ENCODE assay signal across 27 mouse cellular contexts in the genomic region with DNA sequence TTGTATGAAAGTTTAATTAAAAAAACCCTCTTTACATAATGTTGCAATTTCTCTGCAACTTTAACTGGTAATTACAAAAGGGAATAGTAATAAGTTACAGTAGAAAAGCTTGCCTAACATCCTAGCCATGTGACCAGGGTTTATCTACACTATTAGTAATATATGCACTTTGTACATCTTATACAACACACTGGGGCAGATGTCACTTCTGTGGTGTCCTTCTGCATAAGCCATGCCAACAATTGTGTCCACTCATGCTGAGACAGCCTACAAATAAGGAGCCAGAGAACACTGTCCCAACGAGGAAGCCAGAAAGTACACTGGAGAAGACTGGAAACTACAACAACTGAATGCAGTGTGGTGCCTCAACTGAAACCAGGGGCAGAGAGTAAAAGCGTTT. TPM values are rescaled to one million over a fixed set of nuclear protein-coding genes. Genes with fewer than 3 reads are reported as not detected.
DNase-seq lines count a peak whose midpoint lies in the region; ATAC-seq and TF ChIP-seq lines count a peak whose summit lies in the region.
"Had no signal": no experiment of that assay in that cellular context is flagged by ENCODE, and none has a peak within 500 bp of the region (broad histone marks: within the 10 kb centered on the region; RNA-seq: fewer than 3 reads in every experiment).

No protein-coding gene starts in this region.

- H3K27me3 ChIP-seq in liver, postnatal 0 days (ENCODE audit: insufficient read depth, low read length) = no peaks in the 10 kb centered on the region
- no peaks in the 10 kb centered on the region for H3K27me3 ChIP-seq in liver, embryonic 11.5 days (replicated peaks; ENCODE audit: control insufficient read depth, insufficient read depth, low read length)
- no peaks in the 10 kb centered on the region for H3K27me3 ChIP-seq in intestine, postnatal 0 days (replicated peaks; ENCODE audit: control insufficient read depth, insufficient read depth, low read length)
- no peaks in the 10 kb centered on the region for H3K27me3 ChIP-seq in neural tube, embryonic 15.5 days (replicated peaks)
- H3K27me3 ChIP-seq: embryonic facial prominence, embryonic 12.5 days; heart, embryonic 12.5 days; hindbrain, embryonic 13.5 days; limb, embryonic 13.5 days; liver, embryonic 15.5 days; midbrain, embryonic 12.5 days had no signal

- no peak for TF ChIP-seq EP300 in liver, postnatal 0 days (IDR thresholded peaks at IDR 0.05; ENCODE audit: low read depth)

- no peak for TF ChIP-seq POLR2A in bone marrow macrophage, adult 2 months (IDR thresholded peaks at IDR 0.05; ENCODE audit: borderline replicate concordance, low read depth, low read length)

- no peak overlapping the region for H3K9ac ChIP-seq in liver, postnatal 0 days (replicated peaks)
- no peak overlapping the region for H3K9ac ChIP-seq in liver, embryonic 11.5 days (ENCODE audit: low read depth, low read length)
- H3K9ac ChIP-seq in intestine, postnatal 0 days (ENCODE audit: low read depth, low read length) = no peak overlapping the region
- no peak overlapping the region for H3K9ac ChIP-seq in neural tube, embryonic 15.5 days (replicated peaks)
- H3K9ac ChIP-seq: embryonic facial prominence, embryonic 12.5 days; heart, embryonic 12.5 days; hindbrain, embryonic 13.5 days; limb, embryonic 13.5 days; liver, embryonic 15.5 days; midbrain, embryonic 12.5 days had no signal

- no peak for DNase-seq in liver, postnatal 0 days
- DNase-seq in liver, embryonic 11.5 days (ENCODE audit: low spot score) = no peak
- peak; percentile 58 for DNase-seq in 416B (ENCODE audit: low read depth)
- DNase-seq in adrenal gland, postnatal 4 days (ENCODE audit: low spot score in 2 of 2) = no peak
- no peak for DNase-seq in ovary, adult 18-20 months (ENCODE audit: low spot score)
- DNase-seq: cerebellum, adult 9-10 months; embryo, embryonic 11 days; gastrocnemius, postnatal 25 days; heart, adult 2 months; heart, postnatal 4 days; right cerebral cortex, postnatal 4 days; thymus, adult 2 months; thymus, postnatal 36 days had no signal

- 68% methylated on average over 2 of the region's 2 CpGs for WGBS in liver, postnatal 0 days (ENCODE audit: insufficient replicate concordance)
- WGBS in liver, embryonic 11.5 days = 77% methylated on average over 2 of the region's 2 CpGs
- 64% methylated on average over 2 of the region's 2 CpGs for WGBS in intestine, postnatal 0 days
- 80% methylated on average over 2 of the region's 2 CpGs for WGBS in neural tube, embryonic 15.5 days

- 0 out of 2 replicates have a peak, but pooled peaks have one; percentile 19 for ATAC-seq in liver, postnatal 0 days
- ATAC-seq in liver, embryonic 11.5 days (replicated peaks; ENCODE audit: low FRiP score) = no peak
- ATAC-seq in intestine, postnatal 0 days = peak; percentile 92
- no peak for ATAC-seq in neural tube, embryonic 15.5 days (ENCODE audit: low FRiP score)
- ATAC-seq: CD4-positive, CD25-positive, alpha-beta regulatory T cell, adult 4 months; forebrain, embryonic 14.5 days had no signal

- no peaks in the 10 kb centered on the region for H3K4me1 ChIP-seq in liver, postnatal 0 days (ENCODE audit: insufficient read depth)
- no peaks in the 10 kb centered on the region for H3K4me1 ChIP-seq in liver, embryonic 11.5 days (replicated peaks; ENCODE audit: control insufficient read depth, insufficient read depth, low read length)
- H3K4me1 ChIP-seq in bone marrow macrophage, adult 2 months (ENCODE audit: control insufficient read depth, insufficient read depth, low read length) = peaks cover 11% of the 10 kb centered on the region
- H3K4me1 ChIP-seq in intestine, postnatal 0 days (replicated peaks; ENCODE audit: control insufficient read depth, insufficient read depth, low read length) = no peaks in the 10 kb centered on the region; the same call in 1 of the 2 replicates
- H3K4me1 ChIP-seq in neural tube, embryonic 15.5 days = no peaks in the 10 kb centered on the region
- H3K4me1 ChIP-seq: embryonic facial prominence, embryonic 12.5 days; hindbrain, embryonic 13.5 days; limb, embryonic 13.5 days; midbrain, embryonic 12.5 days had no signal

- peaks cover 22% of the 10 kb centered on the region for H3K36me3 ChIP-seq in liver, postnatal 0 days (replicated peaks; ENCODE audit: insufficient read depth, low read length)
- peaks cover 7% of the 10 kb centered on the region for H3K36me3 ChIP-seq in liver, embryonic 11.5 days (ENCODE audit: control insufficient read depth, insufficient read depth, low read length)
- peaks cover 31% of the 10 kb centered on the region for H3K36me3 ChIP-seq in intestine, postnatal 0 days (ENCODE audit: control insufficient read depth, insufficient read depth)
- H3K36me3 ChIP-seq in neural tube, embryonic 15.5 days = peaks cover 13% of the 10 kb centered on the region

- no peaks in the 10 kb centered on the region for H3K9me3 ChIP-seq in liver, postnatal 0 days (ENCODE audit: low read length)
- no peaks in the 10 kb centered on the region for H3K9me3 ChIP-seq in liver, embryonic 11.5 days (ENCODE audit: control insufficient read depth, low read length)
- H3K9me3 ChIP-seq in intestine, postnatal 0 days (ENCODE audit: control insufficient read depth) = no peaks in the 10 kb centered on the region
- no peaks in the 10 kb centered on the region for H3K9me3 ChIP-seq in neural tube, embryonic 15.5 days (replicated peaks)
- H3K9me3 ChIP-seq: embryonic facial prominence, embryonic 12.5 days; heart, embryonic 12.5 days; hindbrain, embryonic 13.5 days; limb, embryonic 13.5 days; liver, embryonic 15.5 days; midbrain, embryonic 12.5 days had no signal

- no peak overlapping the region for H3K27ac ChIP-seq in liver, postnatal 0 days (ENCODE audit: low read depth)
- no peak overlapping the region for H3K27ac ChIP-seq in liver, embryonic 11.5 days (ENCODE audit: low read depth, low read length)
- H3K27ac ChIP-seq in bone marrow macrophage, adult 2 months (ENCODE audit: insufficient read depth, low read depth, low read length) = peak overlapping the region; percentile 4; the same call in 1 of the 2 replicates
- H3K27ac ChIP-seq in intestine, postnatal 0 days (ENCODE audit: low read depth, low read length) = peak overlapping the region; percentile 54
- no peak overlapping the region for H3K27ac ChIP-seq in neural tube, embryonic 15.5 days (replicated peaks)
- H3K27ac ChIP-seq: embryonic facial prominence, embryonic 12.5 days; heart, adult 2 months; hindbrain, embryonic 13.5 days; kidney, postnatal 0 days; limb, embryonic 13.5 days; liver, embryonic 15.5 days; midbrain, embryonic 12.5 days had no signal

- no peak overlapping the region for H3K4me2 ChIP-seq in liver, postnatal 0 days (ENCODE audit: low read depth, low read length)
- H3K4me2 ChIP-seq in liver, embryonic 11.5 days = no peak overlapping the region
- H3K4me2 ChIP-seq in intestine, postnatal 0 days (replicated peaks; ENCODE audit: low read depth) = no peak overlapping the region
- no peak overlapping the region for H3K4me2 ChIP-seq in neural tube, embryonic 15.5 days
- H3K4me2 ChIP-seq: embryonic facial prominence, embryonic 12.5 days; heart, embryonic 12.5 days; hindbrain, embryonic 13.5 days; limb, embryonic 13.5 days; liver, embryonic 15.5 days; midbrain, embryonic 12.5 days had no signal

- H3K4me3 ChIP-seq in liver, postnatal 0 days (ENCODE audit: low read depth, low read length) = no peak overlapping the region
- no peak overlapping the region for H3K4me3 ChIP-seq in liver, embryonic 11.5 days (ENCODE audit: low read depth, low read length)
- H3K4me3 ChIP-seq in bone marrow macrophage, adult 2 months (ENCODE audit: insufficient read depth, low read length) = no peak overlapping the region
- no peak overlapping the region for H3K4me3 ChIP-seq in intestine, postnatal 0 days (ENCODE audit: low read depth, low read length)
- no peak overlapping the region for H3K4me3 ChIP-seq in neural tube, embryonic 15.5 days (replicated peaks)
- H3K4me3 ChIP-seq: embryonic facial prominence, embryonic 12.5 days; heart, adult 2 months; heart, embryonic 12.5 days; hindbrain, embryonic 13.5 days; limb, embryonic 13.5 days; liver, embryonic 15.5 days; midbrain, embryonic 12.5 days had no signal

- no peak for TF ChIP-seq CTCF in liver, postnatal 0 days (IDR thresholded peaks at IDR 0.05; ENCODE audit: low read depth)
- no peak for TF ChIP-seq CTCF in bone marrow macrophage, adult 2 months (IDR thresholded peaks at IDR 0.05; ENCODE audit: low read depth, low read length)
- no peak for TF ChIP-seq CTCF in intestine, postnatal 0 days (IDR thresholded peaks at IDR 0.05; ENCODE audit: low read depth)

RNA-seq across cellular contexts. Expression of a gene that starts 40.1 kb away (rescaled TPM):
- polyA plus RNA-seq in liver, postnatal 0 days (2015; fragmentation: Nextera tagmentation; extraction: Ambion mirVana) = 39.5 and 42.3 TPM in 2 replicates
- polyA plus RNA-seq in liver, embryonic 11.5 days (2014; fragmentation: Nextera tagmentation; extraction: Ambion mirVana) = 56.9 and 63.2 TPM in 2 replicates
- 134 and 139 TPM in 2 replicates for polyA plus RNA-seq in bone marrow macrophage, adult 2 months (2012; ENCODE audit: insufficient read depth, insufficient read length, missing spikeins)
- 186 and 199 TPM in 2 replicates for polyA plus RNA-seq in intestine, postnatal 0 days (2015; fragmentation: Nextera tagmentation; extraction: Ambion mirVana)
- 100 to 1,000 TPM; 183 to 197 TPM for total RNA-seq in adrenal gland, postnatal 4 days (2021)
- polyA plus RNA-seq in neural tube, embryonic 15.5 days (2015; fragmentation: Nextera tagmentation; extraction: Ambion mirVana) = 64.6 and 74.8 TPM in 2 replicates

RNA-seq across cellular contexts. Expression of a gene that starts 48.5 kb away (rescaled TPM):
- polyA plus RNA-seq in liver, postnatal 0 days (2015; fragmentation: Nextera tagmentation; extraction: Ambion mirVana) = 0.08 and 0.17 TPM in 2 replicates
- 0.23 and 0.38 TPM in 2 replicates for polyA plus RNA-seq in liver, embryonic 11.5 days (2014; fragmentation: Nextera tagmentation; extraction: Ambion mirVana)
- not detected in 2 replicates for polyA plus RNA-seq in bone marrow macrophage, adult 2 months (2012; ENCODE audit: insufficient read depth, insufficient read length, missing spikeins)
- polyA plus RNA-seq in intestine, postnatal 0 days (2015; fragmentation: Nextera tagmentation; extraction: Ambion mirVana) = 0.23 and 0.55 TPM in 2 replicates
- total RNA-seq in adrenal gland, postnatal 4 days (2021) = under 1 TPM; 0.56 to 0.62 TPM
- 0.96 and 1.2 TPM in 2 replicates for polyA plus RNA-seq in neural tube, embryonic 15.5 days (2015; fragmentation: Nextera tagmentation; extraction: Ambion mirVana)
- total RNA-seq: adrenal gland, adult 2 months; gastrocnemius, adult 18-20 months; gastrocnemius, postnatal 25 days; heart, adult 2 months had no signal
- polyA plus RNA-seq: CD4-positive, CD25-positive, alpha-beta regulatory T cell, adult 4 months had no signal

Comparison
In these comparisons a context has a peak if more than half of its experiments do, and no peak if none do; other contexts are left out.
1. ATAC-seq: peak in liver, postnatal 0 days (single experiment) and intestine, postnatal 0 days (single experiment); none in liver, embryonic 11.5 days (single experiment) and neural tube, embryonic 15.5 days (single experiment).
2. H3K27ac ChIP-seq: peak in bone marrow macrophage, adult 2 months (single experiment) and intestine, postnatal 0 days (single experiment); none in liver, postnatal 0 days (single experiment), liver, embryonic 11.5 days (single experiment) and neural tube, embryonic 15.5 days (single experiment).